In the genomic region with DNA sequence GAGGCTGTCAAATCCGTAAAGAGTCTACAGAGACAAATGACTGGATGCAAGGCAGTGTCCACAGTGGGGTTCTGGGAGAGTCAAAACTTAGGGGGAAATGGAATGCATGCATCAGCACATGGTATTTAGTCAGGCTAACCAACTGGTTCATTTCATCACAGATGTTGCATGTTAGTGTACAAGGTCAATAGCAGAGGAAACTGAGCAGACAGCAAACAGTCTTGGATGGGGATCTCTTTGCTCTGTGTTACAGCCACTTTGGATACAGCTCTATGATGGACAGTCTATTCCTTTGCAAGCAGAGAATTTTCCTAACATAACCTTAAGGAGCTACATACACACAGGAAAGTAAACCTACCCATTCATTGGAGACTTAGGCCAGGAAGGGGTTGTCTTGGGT, we compare ENCODE assay signal across 19 mouse cellular contexts.
A peak's percentile ranks its signal among the peaks of the same experiment; 100 is the strongest.
DNase-seq lines count a peak whose midpoint lies in the region; ATAC-seq and TF ChIP-seq lines count a peak whose summit lies in the region.
"Had no signal": no experiment of that assay in that cellular context is flagged by ENCODE, and none has a peak within 500 bp of the region (broad histone marks: within the 10 kb centered on the region; RNA-seq: fewer than 3 reads in every experiment).

No protein-coding gene starts in this region.

- H3K4me3 ChIP-seq in lung, embryonic 14.5 days (ENCODE audit: low read depth, low read length): no peak overlapping the region
- no peak overlapping the region for H3K4me3 ChIP-seq in midbrain, embryonic 11.5 days (ENCODE audit: low read depth, low read length)
- H3K4me3 ChIP-seq in midbrain, embryonic 13.5 days (replicated peaks): no peak overlapping the region
- H3K4me3 ChIP-seq: embryonic facial prominence, embryonic 12.5 days; forebrain, embryonic 15.5 days; heart, embryonic 13.5 days had no signal

- no peak for ATAC-seq in lung, embryonic 14.5 days (ENCODE audit: insufficient read depth)
- ATAC-seq in midbrain, embryonic 11.5 days (ENCODE audit: low FRiP score): no peak
- ATAC-seq in midbrain, embryonic 13.5 days: no peak
- ATAC-seq: activated CD4-positive, CD25-positive, alpha-beta regulatory T cell, adult 4 months; forebrain, embryonic 15.5 days; Patski had no signal

- H3K27me3 ChIP-seq in lung, embryonic 14.5 days (ENCODE audit: insufficient read depth, low read length): no peaks in the 10 kb centered on the region
- H3K27me3 ChIP-seq in midbrain, embryonic 11.5 days (ENCODE audit: control insufficient read depth, insufficient read depth, low read length): no peaks in the 10 kb centered on the region
- no peaks in the 10 kb centered on the region for H3K27me3 ChIP-seq in midbrain, embryonic 13.5 days
- H3K27me3 ChIP-seq: CH12.LX; embryonic facial prominence, embryonic 12.5 days; forebrain, embryonic 15.5 days; heart, embryonic 13.5 days; Patski had no signal

- no peak overlapping the region for H3K9ac ChIP-seq in lung, embryonic 14.5 days
- H3K9ac ChIP-seq in midbrain, embryonic 11.5 days (ENCODE audit: low read length): no peak overlapping the region
- no peak overlapping the region for H3K9ac ChIP-seq in midbrain, embryonic 13.5 days (replicated peaks)
- H3K9ac ChIP-seq: embryonic facial prominence, embryonic 12.5 days; forebrain, embryonic 15.5 days; heart, embryonic 13.5 days had no signal

- DNase-seq in kidney, adult 9 months: peak; percentile 14
- no peak for DNase-seq in kidney, adult 11 months
- peak; percentile 31 for DNase-seq in lung, embryonic 14.5 days
- no peak for DNase-seq in lung, postnatal 4 days
- peak; percentile 33 for DNase-seq in midbrain, embryonic 11.5 days (ENCODE audit: low spot score, missing footprints)
- DNase-seq: adrenal gland, postnatal 14 days; cerebellum, adult 11-12 months; cerebellum, adult 9-10 months; cerebellum, postnatal 25 days; gastrocnemius, postnatal 36 days; heart, adult 11 months; heart, postnatal 36 days had no signal

- H3K4me1 ChIP-seq in lung, embryonic 14.5 days (ENCODE audit: insufficient read depth): peaks cover 11% of the 10 kb centered on the region; the same call in 1 of the 2 replicates
- peaks cover 7% of the 10 kb centered on the region; the same call in 1 of the 2 replicates for H3K4me1 ChIP-seq in midbrain, embryonic 11.5 days (ENCODE audit: control insufficient read depth, insufficient read depth, low read length)
- H3K4me1 ChIP-seq in midbrain, embryonic 13.5 days (replicated peaks): peaks cover 9% of the 10 kb centered on the region

- TF ChIP-seq CTCF in lung, embryonic 14.5 days (IDR thresholded peaks at IDR 0.05; ENCODE audit: low read depth): no peak

- no peak overlapping the region for H3K27ac ChIP-seq in lung, embryonic 14.5 days (ENCODE audit: low read depth)
- H3K27ac ChIP-seq in midbrain, embryonic 11.5 days (ENCODE audit: low read depth, low read length): no peak overlapping the region
- H3K27ac ChIP-seq in midbrain, embryonic 13.5 days: no peak overlapping the region
- H3K27ac ChIP-seq: embryonic facial prominence, embryonic 12.5 days; forebrain, embryonic 15.5 days had no signal

- H3K4me2 ChIP-seq in lung, embryonic 14.5 days: no peak overlapping the region
- no peak overlapping the region for H3K4me2 ChIP-seq in midbrain, embryonic 11.5 days
- H3K4me2 ChIP-seq in midbrain, embryonic 13.5 days (replicated peaks): no peak overlapping the region
- H3K4me2 ChIP-seq: embryonic facial prominence, embryonic 12.5 days; forebrain, embryonic 15.5 days; heart, embryonic 13.5 days had no signal

- no peaks in the 10 kb centered on the region for H3K36me3 ChIP-seq in lung, embryonic 14.5 days (ENCODE audit: insufficient read depth)
- no peaks in the 10 kb centered on the region for H3K36me3 ChIP-seq in midbrain, embryonic 11.5 days (ENCODE audit: control insufficient read depth, insufficient read depth, low read length)
- H3K36me3 ChIP-seq in midbrain, embryonic 13.5 days: no peaks in the 10 kb centered on the region
- H3K36me3 ChIP-seq: embryonic facial prominence, embryonic 12.5 days; forebrain, embryonic 15.5 days; heart, embryonic 13.5 days had no signal

- 57% methylated on average over 1 of the region's 1 CpGs for WGBS in lung, embryonic 14.5 days
- 87% methylated on average over 1 of the region's 1 CpGs for WGBS in midbrain, embryonic 11.5 days
- WGBS in midbrain, embryonic 13.5 days: 90% methylated on average over 1 of the region's 1 CpGs

- no peaks in the 10 kb centered on the region for H3K9me3 ChIP-seq in lung, embryonic 14.5 days (ENCODE audit: low read depth, low read length)
- no peaks in the 10 kb centered on the region for H3K9me3 ChIP-seq in midbrain, embryonic 11.5 days (ENCODE audit: control insufficient read depth, low read length)
- H3K9me3 ChIP-seq in midbrain, embryonic 13.5 days: no peaks in the 10 kb centered on the region
- H3K9me3 ChIP-seq: embryonic facial prominence, embryonic 12.5 days; forebrain, embryonic 15.5 days; heart, embryonic 13.5 days had no signal

Comparison
In these comparisons a context has a peak if more than half of its experiments do, and no peak if none do; other contexts are left out.
1. DNase-seq: peak in kidney, adult 9 months (single experiment), lung, embryonic 14.5 days (single experiment) and midbrain, embryonic 11.5 days (single experiment); none in kidney, adult 11 months (single experiment) and lung, postnatal 4 days (0 of 2).